Mouse (Mus musculus): ENCODE measurements around the gene Ctdsp1. TPM values are rescaled to one million over a fixed set of nuclear protein-coding genes. Genes with fewer than 3 reads are reported as not detected.
A peak's percentile ranks its signal among the peaks of the same experiment; 100 is the strongest.

The Ctdsp1 gene
- polyA plus RNA-seq, 1 experiment = 96.1 TPM

GRCm38 (mm10) chr1:74385531-74385930, 5.8 kb upstream of the Ctdsp1 start:
- no peaks in the 10 kb centered on the region for H3K36me3 ChIP-seq (ENCODE audit: control insufficient read depth, insufficient read depth, low read length)
- WGBS = 87% methylated on average over 8 of the region's 8 CpGs

GRCm38 (mm10) chr1:74386363-74386713, 5.0 kb upstream of the Ctdsp1 start:
- H3K27me3 ChIP-seq (ENCODE audit: control insufficient read depth, insufficient read depth, low read length) = no peaks in the 10 kb centered on the region
- no peak for DNase-seq (ENCODE audit: low read depth in 1 of 2, low spot score in 2 of 2)
- 42% methylated on average over 7 of the region's 10 CpGs for WGBS
- H3K36me3 ChIP-seq (ENCODE audit: control insufficient read depth, insufficient read depth, low read length) = no peaks in the 10 kb centered on the region
- peak overlapping the region; percentile 95 for H3K27ac ChIP-seq (ENCODE audit: insufficient read depth, low read length)
- no peak for TF ChIP-seq CTCF (IDR thresholded peaks at IDR 0.05; ENCODE audit: extremely low read depth, insufficient read depth, insufficient read length, insufficient replicate concordance)
- TF ChIP-seq POLR2A (IDR thresholded peaks at IDR 0.05; ENCODE audit: low read depth, low read length) = no peak
- H3K4me3 ChIP-seq (ENCODE audit: extremely low read depth, insufficient read depth, insufficient read length) = peak overlapping the region; percentile 64
- peaks cover 29% of the 10 kb centered on the region for H3K4me1 ChIP-seq (ENCODE audit: control insufficient read depth, insufficient read depth, insufficient read length)

More at GRCm38 (mm10) chr1:74385531-74385930, 5.8 kb upstream of the Ctdsp1 start:
- Histone ChIP-seq H3K4me1 (ENCODE audit: control insufficient read depth, insufficient read depth, insufficient read length) (peaks cover 28% of the 10 kb centered on the region), H3K27me3 (ENCODE audit: control insufficient read depth, insufficient read depth, low read length) (no peaks in the 10 kb centered on the region), H3K27ac (ENCODE audit: insufficient read depth, low read length) (no peak overlapping the region), H3K4me3 (ENCODE audit: extremely low read depth, insufficient read depth, insufficient read length) (no peak overlapping the region)
- no peak for DNase-seq (ENCODE audit: low read depth in 1 of 2, low spot score in 2 of 2)
- no peak for TF ChIP-seq CTCF (IDR thresholded peaks at IDR 0.05; ENCODE audit: extremely low read depth, insufficient read depth, insufficient read length, insufficient replicate concordance)
- no peak for TF ChIP-seq POLR2A (IDR thresholded peaks at IDR 0.05; ENCODE audit: low read depth, low read length)

- H3K4me1 ChIP-seq (ENCODE audit: control insufficient read depth, insufficient read depth, insufficient read length) = peaks cover 27% of the 10 kb centered on the region
- no peaks in the 10 kb centered on the region for H3K27me3 ChIP-seq (ENCODE audit: control insufficient read depth, insufficient read depth, low read length)
- WGBS = under 1% methylated on average over 26 of the region's 26 CpGs
- TF ChIP-seq POLR2A (IDR thresholded peaks at IDR 0.05; ENCODE audit: low read depth, low read length) (peak; percentile 49), CTCF (IDR thresholded peaks at IDR 0.05; ENCODE audit: extremely low read depth, insufficient read depth, insufficient read length, insufficient replicate concordance) (peak; percentile 19; the same call in 1 of the 2 replicates)
- H3K36me3 ChIP-seq (ENCODE audit: control insufficient read depth, insufficient read depth, low read length) = no peaks in the 10 kb centered on the region
- peak; percentile 89 to 90 for DNase-seq (ENCODE audit: low read depth in 1 of 2, low spot score in 2 of 2)
- H3K27ac ChIP-seq (ENCODE audit: insufficient read depth, low read length) = peak overlapping the region; percentile 95
- peak overlapping the region; percentile 64 for H3K4me3 ChIP-seq (ENCODE audit: extremely low read depth, insufficient read depth, insufficient read length)
Measured at GRCm38 (mm10) chr1:74386714-74387385, 4.5 kb upstream of the Ctdsp1 start.

- TF ChIP-seq POLR2A (IDR thresholded peaks at IDR 0.05; ENCODE audit: low read depth, low read length) (no peak), CTCF (IDR thresholded peaks at IDR 0.05; ENCODE audit: extremely low read depth, insufficient read depth, insufficient read length, insufficient replicate concordance) (no peak)
- H3K36me3 ChIP-seq (ENCODE audit: control insufficient read depth, insufficient read depth, low read length) = no peaks in the 10 kb centered on the region
- H3K27me3 ChIP-seq (ENCODE audit: control insufficient read depth, insufficient read depth, low read length) = no peaks in the 10 kb centered on the region
- no peak for DNase-seq (ENCODE audit: low read depth in 1 of 2, low spot score in 2 of 2)
- WGBS = 44% methylated on average over 15 of the region's 15 CpGs
- H3K4me1 ChIP-seq (ENCODE audit: control insufficient read depth, insufficient read depth, insufficient read length) = peaks cover 22% of the 10 kb centered on the region
- H3K27ac ChIP-seq (ENCODE audit: insufficient read depth, low read length) = peak overlapping the region; percentile 95
- H3K4me3 ChIP-seq (ENCODE audit: extremely low read depth, insufficient read depth, insufficient read length) = peak overlapping the region; percentile 64
Measured at GRCm38 (mm10) chr1:74387386-74387988, 3.8 kb upstream of the Ctdsp1 start.

- Histone ChIP-seq H3K36me3 (ENCODE audit: control insufficient read depth, insufficient read depth, low read length) (no peaks in the 10 kb centered on the region), H3K4me3 (ENCODE audit: extremely low read depth, insufficient read depth, insufficient read length) (no peak overlapping the region), H3K4me1 (ENCODE audit: control insufficient read depth, insufficient read depth, insufficient read length) (peaks cover 25% of the 10 kb centered on the region), H3K27ac (ENCODE audit: insufficient read depth, low read length) (0 out of 2 replicates have a peak overlapping the region, but pooled peaks have one; percentile 4), H3K27me3 (ENCODE audit: control insufficient read depth, insufficient read depth, low read length) (no peaks in the 10 kb centered on the region)
- no peak for DNase-seq (ENCODE audit: low read depth in 1 of 2, low spot score in 2 of 2)
- WGBS = 90% methylated on average over 7 of the region's 7 CpGs
- no peak for TF ChIP-seq POLR2A (IDR thresholded peaks at IDR 0.05; ENCODE audit: low read depth, low read length)
- no peak for TF ChIP-seq CTCF (IDR thresholded peaks at IDR 0.05; ENCODE audit: extremely low read depth, insufficient read depth, insufficient read length, insufficient replicate concordance)
Measured at GRCm38 (mm10) chr1:74388398-74388920, 2.9 kb upstream of the Ctdsp1 start.

- peak overlapping the region; percentile 91 for H3K27ac ChIP-seq (ENCODE audit: insufficient read depth, low read length)
- DNase-seq (ENCODE audit: low read depth in 1 of 2, low spot score in 2 of 2) = peak; percentile 72 to 74
- H3K27me3 ChIP-seq (ENCODE audit: control insufficient read depth, insufficient read depth, low read length) = no peaks in the 10 kb centered on the region
- H3K4me1 ChIP-seq (ENCODE audit: control insufficient read depth, insufficient read depth, insufficient read length) = peaks cover 25% of the 10 kb centered on the region
- peaks cover 12% of the 10 kb centered on the region for H3K36me3 ChIP-seq (ENCODE audit: control insufficient read depth, insufficient read depth, low read length)
- H3K4me3 ChIP-seq (ENCODE audit: extremely low read depth, insufficient read depth, insufficient read length) = peak overlapping the region; percentile 23; the same call in 1 of the 2 replicates
- TF ChIP-seq CTCF (IDR thresholded peaks at IDR 0.05; ENCODE audit: extremely low read depth, insufficient read depth, insufficient read length, insufficient replicate concordance) = no peak
- no peak for TF ChIP-seq POLR2A (IDR thresholded peaks at IDR 0.05; ENCODE audit: low read depth, low read length)
- under 1% methylated on average over 29 of the region's 29 CpGs for WGBS
Measured at GRCm38 (mm10) chr1:74389831-74390286, 1.4 kb upstream of the Ctdsp1 start.

All from spleen, adult 2 months (tissue).